Mouse (Mus musculus): ENCODE data around the gene Dab1. TPM values are rescaled to one million over a fixed set of nuclear protein-coding genes. Genes with fewer than 3 reads are reported as not detected.

The Dab1 gene
- polyA plus RNA-seq, 1 experiment = not detected

DNA sequence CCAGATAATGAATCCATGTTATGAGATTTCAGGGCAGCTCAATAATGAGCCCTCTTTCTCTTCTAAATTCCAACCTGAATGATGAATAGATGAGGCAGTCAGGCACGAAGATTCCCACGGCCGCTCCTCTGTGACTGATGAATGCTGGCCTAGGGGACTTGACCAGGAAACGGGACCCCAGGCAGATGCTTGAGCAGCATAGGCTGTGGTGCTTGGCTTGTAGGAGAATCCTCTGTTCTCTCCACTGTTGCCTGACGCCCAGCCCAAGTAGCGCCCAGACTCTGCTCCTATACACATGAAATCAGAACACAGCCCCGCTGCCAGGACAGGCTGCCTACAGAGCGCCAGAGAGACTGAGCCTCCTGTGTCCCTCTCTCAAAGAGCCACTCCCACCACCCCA, 987.7 kb downstream of the Dab1 start:
- WGBS = 66% methylated on average over 8 of the region's 8 CpGs
- Histone ChIP-seq H3K27ac (ENCODE audit: insufficient read depth, low read depth, low read length) (no peak overlapping the region), H3K4me1 (ENCODE audit: control insufficient read depth, insufficient read depth, low read length) (peaks cover 3% of the 10 kb centered on the region; the same call in 1 of the 2 replicates), H3K4me3 (ENCODE audit: insufficient read depth, low read depth, low read length) (no peak overlapping the region)
- TF ChIP-seq CTCF (IDR thresholded peaks at IDR 0.05; ENCODE audit: insufficient read depth, low read depth, low read length) (no peak), POLR2A (IDR thresholded peaks at IDR 0.05; ENCODE audit: insufficient read depth, low read depth, low read length) (no peak)

DNA sequence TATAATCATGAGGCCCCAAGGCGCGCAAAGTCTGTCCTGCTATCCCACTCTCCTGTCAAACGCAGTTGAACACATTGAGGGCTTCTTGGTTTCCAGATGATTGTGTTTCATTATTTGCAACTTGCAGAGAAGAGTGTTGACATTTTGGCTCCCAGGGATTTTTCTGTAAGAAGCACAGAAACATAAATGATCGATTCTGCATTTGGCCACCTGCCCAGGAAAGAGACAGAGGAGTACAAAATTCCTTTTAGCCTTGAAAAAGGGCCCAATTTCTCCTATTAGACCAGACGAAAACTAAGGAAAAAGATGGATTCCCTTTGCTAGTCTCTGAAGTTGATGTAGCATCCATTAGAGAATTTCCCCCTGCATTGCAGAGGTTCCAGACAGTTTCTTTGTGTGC, 988.5 kb downstream of the Dab1 start:
- 64% methylated on average over 5 of the region's 5 CpGs for WGBS

GRCm38 (mm10) chr4:104619452-104619851, 1000.3 kb downstream of the Dab1 start:
- TF ChIP-seq CTCF (IDR thresholded peaks at IDR 0.05; ENCODE audit: insufficient read depth, low read depth, low read length) (no peak), POLR2A (IDR thresholded peaks at IDR 0.05; ENCODE audit: insufficient read depth, low read depth, low read length) (no peak)
- H3K27ac ChIP-seq (ENCODE audit: insufficient read depth, low read depth, low read length) = no peak overlapping the region
- WGBS = 85% methylated on average over 5 of the region's 5 CpGs
- no peaks in the 10 kb centered on the region for H3K4me1 ChIP-seq (ENCODE audit: control insufficient read depth, insufficient read depth, low read length)
- H3K4me3 ChIP-seq (ENCODE audit: insufficient read depth, low read depth, low read length) = no peak overlapping the region

More for the DNA sequence above, 988.5 kb downstream of the Dab1 start:
- H3K27ac ChIP-seq (ENCODE audit: insufficient read depth, low read depth, low read length) = no peak overlapping the region
- peaks cover 3% of the 10 kb centered on the region; the same call in 1 of the 2 replicates for H3K4me1 ChIP-seq (ENCODE audit: control insufficient read depth, insufficient read depth, low read length)
- no peak overlapping the region for H3K4me3 ChIP-seq (ENCODE audit: insufficient read depth, low read depth, low read length)
- TF ChIP-seq CTCF (IDR thresholded peaks at IDR 0.05; ENCODE audit: insufficient read depth, low read depth, low read length) (no peak), POLR2A (IDR thresholded peaks at IDR 0.05; ENCODE audit: insufficient read depth, low read depth, low read length) (no peak)

- 87% methylated on average over 8 of the region's 8 CpGs for WGBS
Observed at GRCm38 (mm10) chr4:104625316-104625715, 1006.2 kb downstream of the Dab1 start.

GRCm38 (mm10) chr4:104628708-104629107, 1009.5 kb downstream of the Dab1 start:
- WGBS = 91% methylated on average over 7 of the region's 7 CpGs
- Histone ChIP-seq H3K27ac (ENCODE audit: insufficient read depth, low read depth, low read length) (no peak overlapping the region), H3K4me1 (ENCODE audit: control insufficient read depth, insufficient read depth, low read length) (no peaks in the 10 kb centered on the region), H3K4me3 (ENCODE audit: insufficient read depth, low read depth, low read length) (no peak overlapping the region)
- no peak for TF ChIP-seq POLR2A (IDR thresholded peaks at IDR 0.05; ENCODE audit: insufficient read depth, low read depth, low read length)
- TF ChIP-seq CTCF (IDR thresholded peaks at IDR 0.05; ENCODE audit: insufficient read depth, low read depth, low read length) = no peak

More at GRCm38 (mm10) chr4:104625316-104625715, 1006.2 kb downstream of the Dab1 start:
- Histone ChIP-seq H3K4me1 (ENCODE audit: control insufficient read depth, insufficient read depth, low read length) (no peaks in the 10 kb centered on the region), H3K4me3 (ENCODE audit: insufficient read depth, low read depth, low read length) (no peak overlapping the region), H3K27ac (ENCODE audit: insufficient read depth, low read depth, low read length) (no peak overlapping the region)
- TF ChIP-seq CTCF (IDR thresholded peaks at IDR 0.05; ENCODE audit: insufficient read depth, low read depth, low read length) = no peak

- H3K27ac ChIP-seq (ENCODE audit: insufficient read depth, low read depth, low read length) = no peak overlapping the region
- TF ChIP-seq POLR2A (IDR thresholded peaks at IDR 0.05; ENCODE audit: insufficient read depth, low read depth, low read length) (no peak), CTCF (IDR thresholded peaks at IDR 0.05; ENCODE audit: insufficient read depth, low read depth, low read length) (no peak)
- 0 out of 2 replicates have a peak, but pooled peaks cover 2% of the 10 kb centered on the region for H3K4me1 ChIP-seq (ENCODE audit: control insufficient read depth, insufficient read depth, low read length)
- H3K4me3 ChIP-seq (ENCODE audit: insufficient read depth, low read depth, low read length) = no peak overlapping the region
- 88% methylated on average over 4 of the region's 4 CpGs for WGBS
Observed at GRCm38 (mm10) chr4:104637016-104637415, 1017.9 kb downstream of the Dab1 start.

- TF ChIP-seq CTCF (IDR thresholded peaks at IDR 0.05; ENCODE audit: insufficient read depth, low read depth, low read length) (no peak), POLR2A (IDR thresholded peaks at IDR 0.05; ENCODE audit: insufficient read depth, low read depth, low read length) (no peak)
- no peak overlapping the region for H3K4me3 ChIP-seq (ENCODE audit: insufficient read depth, low read depth, low read length)
- H3K27ac ChIP-seq (ENCODE audit: insufficient read depth, low read depth, low read length) = no peak overlapping the region
- peaks cover 5% of the 10 kb centered on the region for H3K4me1 ChIP-seq (ENCODE audit: control insufficient read depth, insufficient read depth, low read length)
- WGBS = 95% methylated on average over 5 of the region's 5 CpGs
Observed at GRCm38 (mm10) chr4:104640617-104641016, 1021.5 kb downstream of the Dab1 start.

- Histone ChIP-seq H3K27ac (ENCODE audit: insufficient read depth, low read depth, low read length) (no peak overlapping the region), H3K4me1 (ENCODE audit: control insufficient read depth, insufficient read depth, low read length) (peaks cover 5% of the 10 kb centered on the region), H3K4me3 (ENCODE audit: insufficient read depth, low read depth, low read length) (no peak overlapping the region)
- WGBS = 53% methylated on average over 8 of the region's 8 CpGs
- TF ChIP-seq CTCF (IDR thresholded peaks at IDR 0.05; ENCODE audit: insufficient read depth, low read depth, low read length) = no peak
- TF ChIP-seq POLR2A (IDR thresholded peaks at IDR 0.05; ENCODE audit: insufficient read depth, low read depth, low read length) = no peak
Observed at GRCm38 (mm10) chr4:104642761-104643469, 1023.8 kb downstream of the Dab1 start.

DNA sequence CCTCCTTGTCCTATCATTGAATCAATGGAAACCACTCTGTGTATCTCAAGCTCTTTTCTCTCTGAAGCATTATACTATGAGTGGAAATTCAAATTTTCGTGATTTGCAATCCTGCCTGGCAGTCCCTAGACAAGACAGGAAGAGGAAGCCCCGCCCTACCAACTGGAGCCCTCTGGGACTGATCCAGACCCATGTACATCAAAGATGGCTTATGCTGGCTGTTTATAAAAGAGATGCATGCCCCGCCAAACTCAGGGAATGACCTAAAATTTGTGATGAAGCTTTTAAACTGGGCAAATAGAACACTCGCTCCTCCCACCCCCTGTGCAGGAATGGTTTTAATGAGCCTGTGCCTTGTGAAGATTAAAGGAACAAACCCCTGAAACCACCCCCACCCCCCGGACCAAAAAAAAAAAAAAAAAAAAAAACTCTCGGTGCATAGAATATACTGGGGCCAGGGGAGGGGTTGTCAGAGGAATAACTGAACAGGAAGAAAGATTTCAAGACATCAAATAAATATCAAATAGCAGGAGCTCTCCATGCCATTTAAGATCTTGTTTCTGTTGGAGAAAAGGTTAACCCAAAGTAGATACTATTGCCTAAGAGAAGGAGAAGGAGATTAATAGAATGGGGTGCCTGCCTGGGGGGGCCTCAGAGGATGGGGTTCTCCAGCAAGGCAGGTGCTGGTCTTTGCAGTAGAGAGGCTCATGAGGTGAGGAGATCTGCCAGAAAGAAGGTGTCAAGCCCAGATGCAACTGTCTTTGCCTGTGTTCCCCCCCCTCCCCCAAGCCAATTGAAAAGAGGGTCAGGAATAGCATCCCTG, 1024.6 kb downstream of the Dab1 start:
- H3K27ac ChIP-seq (ENCODE audit: insufficient read depth, low read depth, low read length) = no peak overlapping the region
- no peak overlapping the region for H3K4me3 ChIP-seq (ENCODE audit: insufficient read depth, low read depth, low read length)
- WGBS = 39% methylated on average over 6 of the region's 6 CpGs
- H3K4me1 ChIP-seq (ENCODE audit: control insufficient read depth, insufficient read depth, low read length) = peaks cover 3% of the 10 kb centered on the region
- TF ChIP-seq POLR2A (IDR thresholded peaks at IDR 0.05; ENCODE audit: insufficient read depth, low read depth, low read length) (no peak), CTCF (IDR thresholded peaks at IDR 0.05; ENCODE audit: insufficient read depth, low read depth, low read length) (no peak)

All from olfactory bulb, adult 2 months (tissue).